Mouse (Mus musculus) megakaryocyte, embryonic 14.5 days (primary cell): ENCODE data around the gene Ssu2. TPM values are rescaled to one million over a fixed set of nuclear protein-coding genes. Genes with fewer than 3 reads are reported as not detected.
A peak's percentile ranks its signal among the peaks of the same experiment; 100 is the strongest.

Experiments
- H3K27me3 ChIP-seq: replicated peaks from 2 replicates; pipeline ENCODE3; 2012; ENCODE audit warnings: inconsistent platforms
- H3K36me3 ChIP-seq: replicated peaks from 2 replicates; pipeline ENCODE3; 2012; ENCODE audit warnings: low read length, inconsistent platforms, mixed read lengths
- H3K4me1 ChIP-seq: 2 replicates; pipeline ENCODE4 v1.6.1; 2012; ENCODE audit warnings: inconsistent platforms
- H3K4me3 ChIP-seq: replicated peaks from 2 replicates; pipeline ENCODE3; 2012; ENCODE audit warnings: moderate library complexity, mild to moderate bottlenecking, inconsistent platforms
- H3K9me3 ChIP-seq: 2 replicates; pipeline ENCODE4 v1.6.1; 2012; ENCODE audit warnings: inconsistent platforms
- FLI1 ChIP-seq: IDR thresholded peaks from 2 replicates; pipeline ENCODE4 v1.6.1; 2012; ENCODE audit warnings: low read length, inconsistent platforms, mixed read lengths
- GATA1 ChIP-seq: IDR thresholded peaks from 3 replicates; pipeline ENCODE4 v1.6.1; 2012; ENCODE audit warnings: mixed read lengths, low read length, inconsistent platforms, borderline replicate concordance
- polyA plus RNA-seq: library from polyadenylated mRNA; stranded (reverse); fragments of >175 nt; gene quantifications from 2 replicates; pipeline ENCODE4 v1.2.3, GENCODE M21; 2012; ENCODE audit warnings: low replicate concordance; ENCODE audit not compliant: insufficient read depth

Ssu2 gene
- polyA plus RNA-seq: not detected in 2 replicates

DNA sequence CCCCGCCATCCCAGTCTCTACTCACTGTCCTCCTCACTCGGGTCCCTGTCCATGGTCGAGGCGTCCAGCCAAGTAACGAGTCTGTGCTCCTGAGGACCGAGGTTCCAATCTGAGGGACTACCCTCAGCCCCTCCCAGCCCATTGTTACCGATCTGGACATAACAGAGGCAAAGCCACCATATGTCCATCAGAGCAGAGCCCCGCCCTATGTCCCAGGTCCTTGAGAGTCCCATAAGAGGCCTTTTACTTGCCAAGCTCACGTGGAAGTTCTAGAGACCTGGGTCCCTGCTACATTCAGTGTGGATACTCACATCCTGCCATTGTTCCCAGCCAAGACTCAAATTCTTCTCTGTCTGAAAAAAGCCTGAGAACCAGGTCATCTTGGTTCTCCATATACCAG lies at the start of gene Ssu2:
Ssu2 (minus strand) TSS at position 77 of the 400 bp plus-strand sequence.
- H3K4me1 ChIP-seq: no peaks in the 10 kb centered on the region
- peaks cover 16% of the 10 kb centered on the region for H3K27me3 ChIP-seq
- no peaks in the 10 kb centered on the region for H3K36me3 ChIP-seq
- H3K9me3 ChIP-seq: no peaks in the 10 kb centered on the region
- no peak for TF ChIP-seq GATA1
- TF ChIP-seq FLI1: no peak
- no peak within 1 kb of the TSS for H3K4me3 ChIP-seq

GRCm38 (mm10) chr6:112426018-112426732 lies 38.4 kb upstream of the Ssu2 start:
- no peak for TF ChIP-seq GATA1
- no peak for TF ChIP-seq FLI1
- peaks cover 28% of the 10 kb centered on the region for H3K9me3 ChIP-seq

GRCm38 (mm10) chr6:112423746-112424501 lies 36.1 kb upstream of the Ssu2 start:
- Histone ChIP-seq H3K36me3 (no peaks in the 10 kb centered on the region), H3K4me3 (no peak overlapping the region), H3K9me3 (peaks cover 31% of the 10 kb centered on the region), H3K4me1 (no peaks in the 10 kb centered on the region), H3K27me3 (no peaks in the 10 kb centered on the region)
- TF ChIP-seq GATA1 (no peak), FLI1 (no peak)

More at GRCm38 (mm10) chr6:112426018-112426732, 38.4 kb upstream of the Ssu2 start:
- Histone ChIP-seq H3K4me1 (no peaks in the 10 kb centered on the region), H3K27me3 (no peaks in the 10 kb centered on the region), H3K4me3 (no peak overlapping the region), H3K36me3 (no peaks in the 10 kb centered on the region)

- peaks cover 31% of the 10 kb centered on the region for H3K9me3 ChIP-seq
- no peaks in the 10 kb centered on the region for H3K36me3 ChIP-seq
- no peaks in the 10 kb centered on the region for H3K4me1 ChIP-seq
- TF ChIP-seq GATA1: no peak
- TF ChIP-seq FLI1: no peak
- H3K27me3 ChIP-seq: no peaks in the 10 kb centered on the region
- no peak overlapping the region for H3K4me3 ChIP-seq
Observed at GRCm38 (mm10) chr6:112420883-112421282, 33.1 kb upstream of the Ssu2 start.

GRCm38 (mm10) chr6:112419333-112419732 lies 31.5 kb upstream of the Ssu2 start:
- H3K36me3 ChIP-seq: no peaks in the 10 kb centered on the region
- H3K27me3 ChIP-seq: no peaks in the 10 kb centered on the region
- TF ChIP-seq GATA1 (no peak), FLI1 (no peak)
- H3K4me3 ChIP-seq: no peak overlapping the region
- peaks cover 31% of the 10 kb centered on the region for H3K9me3 ChIP-seq
- no peaks in the 10 kb centered on the region for H3K4me1 ChIP-seq

GRCm38 (mm10) chr6:112404111-112404510 lies 16.3 kb upstream of the Ssu2 start:
- peaks cover 11% of the 10 kb centered on the region; the same call in 1 of the 2 replicates for H3K9me3 ChIP-seq
- peaks cover 17% of the 10 kb centered on the region for H3K4me1 ChIP-seq
- H3K27me3 ChIP-seq: peaks cover 17% of the 10 kb centered on the region
- no peak overlapping the region for H3K4me3 ChIP-seq
- no peaks in the 10 kb centered on the region for H3K36me3 ChIP-seq
- TF ChIP-seq GATA1 (no peak), FLI1 (no peak)

DNA sequence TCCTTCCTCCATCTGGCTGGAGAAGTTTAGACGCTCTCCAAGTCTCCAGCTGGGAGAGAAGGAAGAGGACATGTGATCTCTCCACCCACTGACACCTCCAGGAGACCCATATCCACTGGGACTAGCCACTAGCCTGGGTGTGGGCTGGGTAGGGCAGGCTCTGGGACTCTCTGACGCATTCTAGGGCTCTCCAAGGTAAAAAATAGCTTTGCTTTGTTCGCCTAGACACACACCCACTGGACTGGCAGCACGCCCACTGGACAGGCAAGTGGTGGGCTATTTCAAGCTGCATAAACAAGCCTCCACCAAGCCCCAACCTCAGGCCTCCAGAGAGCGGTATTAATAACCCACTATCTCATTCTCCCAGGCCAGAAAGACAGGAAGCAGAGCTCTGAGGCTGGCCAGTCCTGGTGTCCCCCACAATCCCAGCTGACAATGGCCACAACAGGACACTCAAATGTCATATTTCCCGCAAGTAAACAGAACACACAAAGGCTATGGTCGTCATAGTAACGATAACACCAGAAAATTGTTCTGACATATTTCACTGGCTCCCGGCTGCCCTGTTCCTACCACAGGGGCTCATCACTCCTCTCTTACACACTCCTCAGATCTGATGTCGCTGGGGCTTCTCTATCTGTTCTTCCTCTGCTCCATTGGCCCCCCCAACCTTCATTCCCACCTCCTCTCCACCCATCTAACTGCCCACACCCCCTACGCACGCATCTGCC lies 14.3 kb upstream of the Ssu2 start:
- H3K4me3 ChIP-seq: peak overlapping the region; percentile 16
- TF ChIP-seq FLI1 (no peak), GATA1 (no peak)
- peaks cover 24% of the 10 kb centered on the region for H3K4me1 ChIP-seq
- no peaks in the 10 kb centered on the region for H3K36me3 ChIP-seq
- peaks cover 23% of the 10 kb centered on the region for H3K27me3 ChIP-seq
- H3K9me3 ChIP-seq: peaks cover 11% of the 10 kb centered on the region; the same call in 1 of the 2 replicates

GRCm38 (mm10) chr6:112397351-112397750 lies 9.5 kb upstream of the Ssu2 start:
- Histone ChIP-seq H3K27me3 (peaks cover 17% of the 10 kb centered on the region), H3K9me3 (peaks cover 2% of the 10 kb centered on the region; the same call in 1 of the 2 replicates), H3K4me1 (peaks cover 19% of the 10 kb centered on the region), H3K4me3 (no peak overlapping the region), H3K36me3 (no peaks in the 10 kb centered on the region)
- TF ChIP-seq GATA1 (no peak), FLI1 (no peak)

DNA sequence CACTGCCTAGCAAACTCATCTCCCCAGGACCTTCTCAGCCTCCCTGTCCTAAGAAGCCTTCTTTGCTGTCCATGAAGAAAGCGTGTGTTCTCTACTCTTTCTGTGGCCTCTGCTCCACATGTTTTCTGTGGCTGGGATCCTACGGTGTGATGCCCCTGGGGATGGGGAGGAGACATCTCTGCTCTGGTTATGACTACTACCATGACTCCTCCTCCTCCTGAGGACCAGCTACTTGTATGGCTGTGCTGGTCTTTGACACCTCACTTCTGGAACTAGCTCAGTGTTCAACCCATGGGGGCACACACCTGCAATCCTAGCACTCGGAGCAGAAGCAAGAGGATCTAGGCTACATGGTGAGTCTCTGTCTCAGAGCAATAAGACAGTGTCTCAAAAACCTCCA lies 8.5 kb upstream of the Ssu2 start:
- TF ChIP-seq GATA1 (no peak), FLI1 (no peak)

GRCm38 (mm10) chr6:112388385-112388784 lies 562 bp upstream of the Ssu2 start:
- Histone ChIP-seq H3K4me3 (no peak overlapping the region), H3K36me3 (no peaks in the 10 kb centered on the region), H3K9me3 (no peaks in the 10 kb centered on the region), H3K27me3 (peaks cover 16% of the 10 kb centered on the region), H3K4me1 (no peaks in the 10 kb centered on the region)
- TF ChIP-seq GATA1: no peak
- TF ChIP-seq FLI1: no peak

More for the DNA sequence above, 8.5 kb upstream of the Ssu2 start:
- Histone ChIP-seq H3K4me1 (peaks cover 9% of the 10 kb centered on the region), H3K9me3 (no peaks in the 10 kb centered on the region), H3K4me3 (no peak overlapping the region), H3K27me3 (peaks cover 15% of the 10 kb centered on the region), H3K36me3 (no peaks in the 10 kb centered on the region)
